In genomic region chrX:13521288-13521687, GRCm38 (mm10) we compare ENCODE assay signal across 20 mouse cellular contexts. TPM values are rescaled to one million over a fixed set of nuclear protein-coding genes. Genes with fewer than 3 reads are reported as not detected.
"Had no signal": no experiment of that assay in that cellular context is flagged by ENCODE, and none has a peak within 500 bp of the region (broad histone marks: within the 10 kb centered on the region; RNA-seq: fewer than 3 reads in every experiment).

No protein-coding gene starts in this region.

- H3K27ac ChIP-seq: midbrain, embryonic 10.5 days; midbrain, embryonic 12.5 days; neural tube, embryonic 13.5 days; neural tube, embryonic 15.5 days had no signal

- H3K4me3 ChIP-seq: midbrain, embryonic 10.5 days; midbrain, embryonic 12.5 days; myocyte; neural tube, embryonic 13.5 days; neural tube, embryonic 15.5 days had no signal

- H3K36me3 ChIP-seq: midbrain, embryonic 12.5 days; neural tube, embryonic 15.5 days had no signal

- H3K27me3 ChIP-seq: neural tube, embryonic 15.5 days had no signal

- H3K4me1 ChIP-seq: midbrain, embryonic 10.5 days; midbrain, embryonic 12.5 days; neural tube, embryonic 13.5 days; neural tube, embryonic 15.5 days had no signal

- H3K9me3 ChIP-seq: midbrain, embryonic 10.5 days; midbrain, embryonic 12.5 days; neural tube, embryonic 13.5 days; neural tube, embryonic 15.5 days had no signal

- DNase-seq: lung, embryonic 14.5 days; lung, postnatal 10 days; lung, postnatal 4 days; midbrain, embryonic 14.5 days; right cerebral cortex, adult 18-20 months; right cerebral cortex, postnatal 25 days; right cerebral cortex, postnatal 4 days; spleen, adult 18-20 months; thymus, adult 18-20 months; thymus, postnatal 14 days; thymus, postnatal 36 days had no signal

RNA-seq across cellular contexts. Expression of gene Nyx, which starts 55.4 kb away (rescaled TPM):
- total RNA-seq: megakaryocyte, adult 5-6 weeks; megakaryocyte-erythroid progenitor cell, adult 5-6 weeks had no signal
- polyA plus RNA-seq: neural tube, embryonic 11.5 days; stomach, embryonic 14.5 days had no signal
